Mouse (Mus musculus): ENCODE measurements at regions not wholly inside any gene's neighbourhood (a gene's known extent, or its start where the extent isn't known, plus 50 kb on each side); places are given as distances from the start of the nearest gene placed in this dataset. TPM values are rescaled to one million over a fixed set of nuclear protein-coding genes. Genes with fewer than 3 reads are reported as not detected.

Small RNA genes lying in the stretch of these regions (microRNA-seq; reads per million reads assigned to microRNA genes)
- gene Gm47294, result not detected

All from heart, embryonic 14.5 days (tissue).